Mouse (Mus musculus) liver, adult 2 months (tissue): ENCODE results near the gene Exoc3l2. TPM values are rescaled to one million over a fixed set of nuclear protein-coding genes. Genes with fewer than 3 reads are reported as not detected.
A peak's percentile ranks its signal among the peaks of the same experiment; 100 is the strongest.

ENCODE experiments used
- DNase-seq: peaks from one replicate; pipeline ENCODE4 v3.0.0-alpha.2; 2011; ENCODE audit warnings: low read depth, low spot score; ENCODE audit errors: extremely low read depth
- H3K27ac ChIP-seq: fragments of 200-500 bp; replicated peaks from 2 replicates; pipeline ENCODE4 v1.5.1; 2012; ENCODE audit warnings: low read depth, mild to moderate bottlenecking, control low read depth, inconsistent platforms, low read length; ENCODE audit not compliant: insufficient read depth
- H3K27me3 ChIP-seq: fragments of 200-500 bp; 2 replicates; pipeline ENCODE4 v1.6.1; 2012; ENCODE audit warnings: mild to moderate bottlenecking, moderate library complexity, low read length, inconsistent platforms; ENCODE audit not compliant: control insufficient read depth, insufficient read depth
- H3K36me3 ChIP-seq: fragments of 200-500 bp; 2 replicates; pipeline ENCODE4 v1.6.1; 2012; ENCODE audit warnings: low read length, inconsistent platforms; ENCODE audit not compliant: control insufficient read depth, insufficient read depth
- H3K4me1 ChIP-seq: fragments of 200-500 bp; 2 replicates; pipeline ENCODE4 v1.6.1; 2011; ENCODE audit warnings: low read length; ENCODE audit not compliant: control insufficient read depth, insufficient read depth
- H3K4me3 ChIP-seq: fragments of 200-500 bp; 2 replicates; pipeline ENCODE4 v1.5.1; 2011; ENCODE audit warnings: low read depth, mild to moderate bottlenecking, control low read depth, low read length, moderate library complexity; ENCODE audit not compliant: insufficient read depth
- H3K79me2 ChIP-seq: fragments of 200-500 bp; 2 replicates; pipeline ENCODE4 v1.6.1; 2012; ENCODE audit warnings: inconsistent platforms, mild to moderate bottlenecking, low read length, moderate library complexity; ENCODE audit not compliant: control insufficient read depth, insufficient read depth
- H3K9ac ChIP-seq: fragments of 200-500 bp; 2 replicates; pipeline ENCODE4 v1.6.1; 2012; ENCODE audit warnings: low read depth, mild to moderate bottlenecking, control low read depth, inconsistent platforms, low read length
- CTCF ChIP-seq: fragments of 200-500 bp; IDR thresholded peaks from 2 replicates; pipeline ENCODE4 v1.5.1; 2011; ENCODE audit warnings: low read depth, low read length, control low read depth
- POLR2A ChIP-seq: fragments of 200-500 bp; IDR thresholded peaks from 2 replicates; pipeline ENCODE4 v1.6.1; 2011; ENCODE audit warnings: low read length, control low read depth; ENCODE audit not compliant: insufficient read depth; ENCODE audit errors: extremely low read depth
- WGBS: fragments of 180-500 bp; shearing (Covaris S2); methylation state at CpG from one replicate; pipeline ENCODE4 v1.1.7; 2018; 5-methylcytosine and 5-hydroxymethylcytosine counted together
- polyA plus RNA-seq: library from polyadenylated mRNA; depleted of rRNA; stranded (reverse); fragments of >200 nt; gene quantifications from 2 replicates; pipeline ENCODE4 v1.2.3, GENCODE M21; 2012
- total RNA-seq: library from RNA; depleted of rRNA; stranded (reverse); fragments of >200 nt; gene quantifications from 2 replicates; pipeline ENCODE4 v1.2.3, GENCODE M21; 2014

The Exoc3l2 gene
- total and polyA plus RNA-seq, 2 experiments: 2.2 to 5.1 TPM

- TF ChIP-seq POLR2A (no peak), CTCF (peak; percentile 63)
- no peaks in the 10 kb centered on the region for H3K79me2 ChIP-seq
- H3K9ac ChIP-seq: no peak within 1 kb of the TSS
- 5% methylated on average over 22 of the region's 29 CpGs for WGBS
- H3K4me1 ChIP-seq: no peaks in the 10 kb centered on the region
- peaks cover 10% of the 10 kb centered on the region for H3K27me3 ChIP-seq
- no peak within 1 kb of the TSS for H3K27ac ChIP-seq
- H3K36me3 ChIP-seq: no peaks in the 10 kb centered on the region
- DNase-seq: no peak
- H3K4me3 ChIP-seq: no peak within 1 kb of the TSS
Measured at GRCm38 (mm10) chr7:19517652-19518365, 54.7 kb downstream of the Exoc3l2 start, which contains the start of gene Nkpd1. TSS of gene Nkpd1 (plus strand) at chr7:19517838.

- peaks cover 27% of the 10 kb centered on the region for H3K27me3 ChIP-seq
- 21% methylated on average over 22 of the region's 23 CpGs for WGBS
Measured at GRCm38 (mm10) chr7:19520032-19520431, 56.9 kb downstream of the Exoc3l2 start.

GRCm38 (mm10) chr7:19523017-19523756 lies 60.1 kb downstream of the Exoc3l2 start:
- 12% methylated on average over 72 of the region's 72 CpGs for WGBS
- Histone ChIP-seq H3K27me3 (peaks cover 27% of the 10 kb centered on the region), H3K27ac (no peak overlapping the region), H3K4me3 (peak overlapping the region; percentile 41; the same call in 1 of the 2 replicates), H3K9ac (no peak overlapping the region), H3K79me2 (no peaks in the 10 kb centered on the region), H3K36me3 (no peaks in the 10 kb centered on the region), H3K4me1 (peaks cover 7% of the 10 kb centered on the region; the same call in 1 of the 2 replicates)
- no peak for DNase-seq
- TF ChIP-seq POLR2A: no peak
- TF ChIP-seq CTCF: no peak

More at GRCm38 (mm10) chr7:19520032-19520431, 56.9 kb downstream of the Exoc3l2 start:
- H3K4me1 ChIP-seq: peaks cover 7% of the 10 kb centered on the region; the same call in 1 of the 2 replicates
- DNase-seq: no peak
- TF ChIP-seq CTCF: no peak
- no peak for TF ChIP-seq POLR2A
- H3K27ac ChIP-seq: no peak overlapping the region
- no peak overlapping the region for H3K4me3 ChIP-seq
- no peak overlapping the region for H3K9ac ChIP-seq
- H3K36me3 ChIP-seq: no peaks in the 10 kb centered on the region
- H3K79me2 ChIP-seq: no peaks in the 10 kb centered on the region

GRCm38 (mm10) chr7:19523757-19524419 lies 60.8 kb downstream of the Exoc3l2 start:
- TF ChIP-seq POLR2A: no peak
- TF ChIP-seq CTCF: peak; percentile 47
- H3K27me3 ChIP-seq: peaks cover 25% of the 10 kb centered on the region

GRCm38 (mm10) chr7:19524420-19525104 lies 61.4 kb downstream of the Exoc3l2 start:
- H3K27me3 ChIP-seq: peaks cover 25% of the 10 kb centered on the region
- H3K79me2 ChIP-seq: no peaks in the 10 kb centered on the region
- H3K4me1 ChIP-seq: peaks cover 7% of the 10 kb centered on the region; the same call in 1 of the 2 replicates
- 20% methylated on average over 24 of the region's 24 CpGs for WGBS
- H3K9ac ChIP-seq: no peak overlapping the region
- no peak overlapping the region for H3K4me3 ChIP-seq
- no peak for TF ChIP-seq POLR2A
- TF ChIP-seq CTCF: no peak
- no peak for DNase-seq
- H3K27ac ChIP-seq: no peak overlapping the region
- H3K36me3 ChIP-seq: no peaks in the 10 kb centered on the region

More at GRCm38 (mm10) chr7:19523757-19524419, 60.8 kb downstream of the Exoc3l2 start:
- Histone ChIP-seq H3K4me1 (peaks cover 7% of the 10 kb centered on the region; the same call in 1 of the 2 replicates), H3K27ac (no peak overlapping the region), H3K9ac (peak overlapping the region; percentile 15; the same call in 1 of the 2 replicates), H3K36me3 (no peaks in the 10 kb centered on the region), H3K79me2 (no peaks in the 10 kb centered on the region), H3K4me3 (peak overlapping the region; percentile 41; the same call in 1 of the 2 replicates)
- 2% methylated on average over 64 of the region's 64 CpGs for whole genome bisulfite sequencing
- no peak for DNase-seq
